38 mouse cellular contexts compared by ENCODE assay signal in genomic region chr8:63961032-63961785, GRCm38 (mm10). TPM values are rescaled to one million over a fixed set of nuclear protein-coding genes. Genes with fewer than 3 reads are reported as not detected.
"Had no signal": no experiment of that assay in that cellular context is flagged by ENCODE, and none has a peak within 500 bp of the region (broad histone marks: within the 10 kb centered on the region; RNA-seq: fewer than 3 reads in every experiment).

No protein-coding gene starts in this region.

- H3K4me1 ChIP-seq: limb, embryonic 10.5 days; limb, embryonic 12.5 days; limb, embryonic 13.5 days; limb, embryonic 15.5 days; liver, embryonic 12.5 days; liver, embryonic 13.5 days; liver, embryonic 15.5 days; lung, embryonic 15.5 days; megakaryocyte, embryonic 14.5 days; midbrain, embryonic 10.5 days; midbrain, embryonic 12.5 days; midbrain, embryonic 13.5 days; midbrain, embryonic 15.5 days; neural tube, embryonic 12.5 days had no signal

- DNase-seq: left cerebral cortex, postnatal 4 days; liver; liver, embryonic 13.5 days; liver, postnatal 0 days; lung, adult 18-20 months; lung, adult 2 months; lung, embryonic 14.5 days; lung, postnatal 10 days; lung, postnatal 14 days; lung, postnatal 36 days; lung, postnatal 4 days; midbrain, embryonic 14.5 days had no signal

- H3K27ac ChIP-seq: limb, embryonic 10.5 days; limb, embryonic 12.5 days; limb, embryonic 13.5 days; limb, embryonic 15.5 days; liver, embryonic 12.5 days; liver, embryonic 13.5 days; liver, embryonic 14.5 days; liver, embryonic 15.5 days; lung, embryonic 15.5 days; macrophage; midbrain, embryonic 10.5 days; midbrain, embryonic 12.5 days; midbrain, embryonic 13.5 days; midbrain, embryonic 15.5 days; neural tube, embryonic 12.5 days had no signal

- H3K9ac ChIP-seq: limb, embryonic 12.5 days; limb, embryonic 13.5 days; limb, embryonic 15.5 days; liver, embryonic 12.5 days; liver, embryonic 13.5 days; liver, embryonic 14.5 days; liver, embryonic 15.5 days; liver, postnatal 0 days; lung, embryonic 14.5 days; lung, embryonic 15.5 days; midbrain, embryonic 12.5 days; midbrain, embryonic 13.5 days; midbrain, embryonic 15.5 days; neural tube, embryonic 12.5 days had no signal

- H3K9me3 ChIP-seq: limb, embryonic 10.5 days; limb, embryonic 15.5 days; liver, embryonic 12.5 days; liver, embryonic 13.5 days; liver, embryonic 15.5 days; lung, embryonic 15.5 days; midbrain, embryonic 13.5 days; midbrain, embryonic 15.5 days; neural tube, embryonic 12.5 days had no signal

- H3K4me3 ChIP-seq: limb, embryonic 10.5 days; limb, embryonic 12.5 days; limb, embryonic 13.5 days; limb, embryonic 15.5 days; liver, embryonic 12.5 days; liver, embryonic 13.5 days; liver, embryonic 15.5 days; lung, embryonic 15.5 days; megakaryocyte, embryonic 14.5 days; midbrain, embryonic 10.5 days; midbrain, embryonic 12.5 days; midbrain, embryonic 13.5 days; midbrain, embryonic 15.5 days; myocyte; neural tube, embryonic 12.5 days had no signal

- ATAC-seq: liver, embryonic 12.5 days; liver, postnatal 0 days; lung, postnatal 0 days; midbrain, embryonic 13.5 days; midbrain, embryonic 15.5 days; midbrain, embryonic 16.5 days had no signal

- H3K27me3 ChIP-seq: limb, embryonic 12.5 days; limb, embryonic 13.5 days; limb, embryonic 15.5 days; liver, embryonic 12.5 days; liver, embryonic 13.5 days; liver, embryonic 15.5 days; lung, embryonic 15.5 days; megakaryocyte, embryonic 14.5 days; midbrain, embryonic 12.5 days; midbrain, embryonic 13.5 days; midbrain, embryonic 15.5 days; neural tube, embryonic 12.5 days had no signal

- H3K36me3 ChIP-seq: limb, embryonic 10.5 days; limb, embryonic 12.5 days; limb, embryonic 13.5 days; limb, embryonic 15.5 days; liver, embryonic 12.5 days; liver, embryonic 13.5 days; liver, embryonic 15.5 days; lung, embryonic 15.5 days; midbrain, embryonic 10.5 days; midbrain, embryonic 12.5 days; midbrain, embryonic 13.5 days; midbrain, embryonic 15.5 days; neural tube, embryonic 12.5 days had no signal

- H3K4me2 ChIP-seq: limb, embryonic 12.5 days; limb, embryonic 13.5 days; limb, embryonic 15.5 days; liver, embryonic 11.5 days; liver, embryonic 12.5 days; liver, embryonic 13.5 days; liver, embryonic 15.5 days; lung, embryonic 14.5 days; lung, embryonic 15.5 days; midbrain, embryonic 11.5 days; midbrain, embryonic 12.5 days; midbrain, embryonic 13.5 days; midbrain, embryonic 15.5 days; neural tube, embryonic 12.5 days had no signal

RNA-seq across cellular contexts. Expression of gene Sgo2b, which starts 9.2 kb away (rescaled TPM):
- polyA plus RNA-seq: limb, embryonic 11.5 days; limb, embryonic 12.5 days; limb, embryonic 13.5 days; limb, embryonic 14.5 days; limb, embryonic 15.5 days; liver, adult 2 months; liver, embryonic 11.5 days; liver, embryonic 12.5 days; liver, embryonic 13.5 days; liver, embryonic 14.5 days; liver, embryonic 15.5 days; liver, embryonic 16.5 days; liver, postnatal 0 days; lung, adult 2 months; lung, embryonic 14.5 days; lung, embryonic 15.5 days; lung, embryonic 16.5 days; lung, postnatal 0 days; macrophage; midbrain, embryonic 10.5 days; midbrain, embryonic 11.5 days; midbrain, embryonic 12.5 days; midbrain, embryonic 13.5 days; midbrain, embryonic 14.5 days; midbrain, embryonic 15.5 days; midbrain, embryonic 16.5 days; myocyte; neural tube, embryonic 11.5 days; neural tube, embryonic 12.5 days had no signal
